Mouse (Mus musculus) thymus, adult 2 months (tissue): Measurements from ENCODE around the gene Ppfibp2. TPM values are rescaled to one million over a fixed set of nuclear protein-coding genes. Genes with fewer than 3 reads are reported as not detected.

ENCODE experiments used
- DNase-seq: peaks from one replicate; pipeline ENCODE4 v3.0.0; 2021
- H3K27ac ChIP-seq: fragments of 200-500 bp; 2 replicates; pipeline ENCODE4 v1.5.1; 2012; ENCODE audit warnings: low read length, control low read depth; ENCODE audit not compliant: control insufficient read depth, insufficient read depth
- H3K27me3 ChIP-seq: fragments of 200-500 bp; 2 replicates; pipeline ENCODE4 v1.6.1; 2012; ENCODE audit warnings: mild to moderate bottlenecking, low read length, moderate library complexity, mixed read lengths; ENCODE audit not compliant: control insufficient read depth, insufficient read depth
- H3K36me3 ChIP-seq: fragments of 200-500 bp; 2 replicates; pipeline ENCODE4 v1.6.1; 2012; ENCODE audit warnings: mild to moderate bottlenecking, low read length, moderate library complexity; ENCODE audit not compliant: control insufficient read depth, insufficient read depth
- H3K4me1 ChIP-seq: fragments of 200-500 bp; replicated peaks from 2 replicates; pipeline ENCODE4 v1.6.1; 2012; ENCODE audit warnings: low read length; ENCODE audit not compliant: control insufficient read depth, insufficient read depth
- H3K4me3 ChIP-seq: fragments of 200-500 bp; 2 replicates; pipeline ENCODE4 v1.5.1; 2012; ENCODE audit warnings: mild to moderate bottlenecking, low read length, control low read depth, moderate library complexity; ENCODE audit not compliant: control insufficient read depth, insufficient read depth
- CTCF ChIP-seq: fragments of 200-500 bp; IDR thresholded peaks from 2 replicates; pipeline ENCODE4 v1.5.1; 2012; ENCODE audit warnings: mild to moderate bottlenecking, control low read depth, low read length, moderate library complexity, borderline replicate concordance; ENCODE audit not compliant: control insufficient read depth, poor library complexity, insufficient read depth; ENCODE audit errors: extremely low read depth
- POLR2A ChIP-seq: fragments of 200-500 bp; IDR thresholded peaks from 2 replicates; pipeline ENCODE4 v1.6.1; 2012; ENCODE audit warnings: mild to moderate bottlenecking, low read length, control low read depth, moderate library complexity; ENCODE audit not compliant: control insufficient read depth, poor library complexity, insufficient read depth; ENCODE audit errors: extremely low read depth
- WGBS: fragments of 180-500 bp; shearing (Covaris S2); methylation state at CpG from one replicate; pipeline ENCODE4 v1.1.7; 2018; 5-methylcytosine and 5-hydroxymethylcytosine counted together
- polyA plus RNA-seq: library from polyadenylated mRNA; depleted of rRNA; stranded (reverse); fragments of >200 nt; gene quantifications from 2 replicates; pipeline ENCODE4 v1.2.3, GENCODE M21; 2012

Gene Ppfibp2
- polyA plus RNA-seq, 1 experiment = 5.6 TPM

DNA sequence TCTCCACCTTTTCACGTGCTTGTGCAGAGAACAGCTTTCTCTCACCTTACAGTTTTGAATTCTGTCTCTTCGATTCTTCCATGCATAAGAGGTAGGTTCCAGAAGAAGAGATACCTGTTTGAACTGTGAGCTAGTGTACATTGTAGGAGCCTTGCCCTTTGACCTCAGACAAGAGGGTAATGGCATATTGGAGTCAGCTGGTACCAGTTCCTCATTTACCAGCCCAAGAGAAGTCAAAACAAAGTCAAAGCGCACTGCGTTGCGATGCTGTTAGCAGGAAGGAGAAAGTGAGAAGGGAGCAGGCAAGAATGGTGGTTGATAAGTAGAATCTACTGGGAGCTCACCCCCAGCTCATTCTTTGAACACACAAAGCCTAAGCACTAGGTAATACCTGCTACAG, 73.5 kb downstream of the Ppfibp2 start:
- TF ChIP-seq POLR2A (no peak), CTCF (no peak)
- no peak overlapping the region for H3K4me3 ChIP-seq
- H3K27me3 ChIP-seq = no peaks in the 10 kb centered on the region; the same call in 1 of the 2 replicates
- H3K36me3 ChIP-seq = no peaks in the 10 kb centered on the region
- no peak for DNase-seq
- H3K27ac ChIP-seq = no peak overlapping the region
- 61% methylated on average over 5 of the region's 5 CpGs for WGBS
- H3K4me1 ChIP-seq = peaks cover 21% of the 10 kb centered on the region

DNA sequence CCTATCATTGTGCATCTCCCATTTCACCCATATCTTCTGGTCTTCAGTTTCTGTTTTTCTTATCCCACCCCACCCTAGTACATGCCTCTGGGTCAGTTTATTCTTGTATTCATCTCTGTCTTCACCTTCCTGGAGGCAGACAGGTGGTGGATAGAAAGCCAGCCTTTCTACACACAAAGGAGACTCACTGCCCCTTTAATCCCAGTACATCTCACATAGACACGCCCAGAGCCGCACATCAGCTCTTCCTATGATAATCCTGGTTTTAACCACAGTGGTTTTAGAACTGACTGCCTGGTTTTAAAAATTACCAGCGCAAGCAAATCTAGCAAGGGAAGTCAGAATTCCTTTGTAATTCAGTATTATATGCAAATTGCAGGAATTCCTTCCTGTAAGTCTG, 80.2 kb downstream of the Ppfibp2 start:
- no peak for DNase-seq
- no peak overlapping the region for H3K27ac ChIP-seq
- no peak for TF ChIP-seq CTCF
- no peak for TF ChIP-seq POLR2A
- H3K27me3 ChIP-seq = no peaks in the 10 kb centered on the region
- H3K4me3 ChIP-seq = no peak overlapping the region
- no peaks in the 10 kb centered on the region for H3K36me3 ChIP-seq
- H3K4me1 ChIP-seq = no peaks in the 10 kb centered on the region; the same call in 1 of the 2 replicates
- WGBS = 34% methylated on average over 3 of the region's 3 CpGs

DNA sequence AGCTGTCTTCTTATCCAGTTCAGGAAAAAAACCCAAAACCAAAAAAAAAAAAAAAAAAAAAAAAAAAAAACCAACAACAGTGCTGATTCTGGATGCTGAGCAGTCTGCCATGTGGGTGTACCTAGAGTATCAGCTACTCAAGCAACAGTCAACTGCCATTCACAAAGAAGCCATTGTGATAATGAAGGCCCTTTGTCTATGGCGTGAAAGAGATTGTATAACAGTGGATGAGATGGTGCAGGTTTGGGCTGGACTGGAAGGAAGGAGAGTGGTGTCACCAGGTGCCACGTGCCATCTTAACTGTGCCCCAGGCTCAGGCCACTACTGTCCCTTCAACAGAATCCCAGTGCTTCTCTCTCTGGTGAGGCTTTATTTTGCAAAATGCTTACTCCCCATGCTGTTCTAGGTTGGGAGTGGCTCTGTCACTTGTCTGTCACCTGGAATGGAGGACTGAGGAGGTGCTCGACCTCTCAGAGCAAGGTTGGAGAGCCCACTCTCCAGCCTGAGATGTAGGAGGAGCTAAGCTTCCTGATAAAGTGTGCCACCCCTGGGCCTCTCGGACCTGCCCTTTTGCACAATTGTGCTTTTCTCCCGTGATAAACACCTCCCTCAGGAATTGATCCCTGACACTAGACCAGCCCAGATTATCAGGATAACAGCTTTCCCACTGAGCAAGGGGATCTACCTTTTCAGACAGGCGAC, 85.3 kb downstream of the Ppfibp2 start:
- TF ChIP-seq POLR2A = no peak
- WGBS = 88% methylated on average over 6 of the region's 6 CpGs
- no peaks in the 10 kb centered on the region for H3K27me3 ChIP-seq
- no peak overlapping the region for H3K4me3 ChIP-seq
- peaks cover 1% of the 10 kb centered on the region for H3K4me1 ChIP-seq
- H3K27ac ChIP-seq = no peak overlapping the region
- no peak for DNase-seq
- no peaks in the 10 kb centered on the region for H3K36me3 ChIP-seq

DNA sequence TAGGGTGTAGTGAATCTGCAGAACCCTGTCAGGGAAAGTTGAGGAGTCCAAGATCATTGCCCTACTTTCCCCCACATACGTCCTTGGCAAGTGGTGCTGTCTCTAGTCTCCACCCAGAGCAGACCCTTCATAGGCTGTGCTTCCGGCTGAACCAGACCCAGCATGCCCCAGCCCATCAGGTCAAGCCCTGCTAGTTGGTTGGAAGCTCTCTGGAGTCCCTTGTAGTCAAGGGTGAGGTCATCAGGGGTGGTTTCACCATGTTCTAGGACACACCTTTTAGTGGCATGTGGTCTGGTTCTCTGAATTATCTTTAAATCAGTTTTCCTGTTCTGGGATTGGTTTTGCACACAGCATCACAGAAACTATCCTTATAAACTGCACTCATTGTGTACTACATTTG, 86.3 kb downstream of the Ppfibp2 start:
- WGBS = 87% methylated on average over 2 of the region's 2 CpGs

DNA sequence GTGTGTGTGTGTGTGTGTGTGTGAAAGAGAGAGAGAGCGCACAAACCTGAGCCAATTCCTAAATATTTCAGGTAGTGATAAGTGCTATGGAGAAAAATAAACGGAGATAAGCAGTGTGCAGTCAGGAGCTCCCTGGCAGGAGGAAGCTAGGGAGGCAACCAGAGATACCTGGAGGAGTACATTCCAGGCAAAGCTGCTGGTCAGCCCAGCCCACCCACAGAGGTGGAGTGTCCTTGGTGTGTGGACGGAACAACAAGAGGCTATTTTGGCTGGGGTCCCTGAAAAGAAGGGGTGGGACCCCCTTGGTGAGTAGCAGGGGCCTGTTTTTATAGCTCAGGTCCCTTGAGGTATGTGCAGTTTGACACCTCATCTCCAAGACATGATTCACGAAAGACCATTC, 88.2 kb downstream of the Ppfibp2 start:
- DNase-seq = no peak
- WGBS = 92% methylated on average over 4 of the region's 4 CpGs
- Histone ChIP-seq H3K27me3 (no peaks in the 10 kb centered on the region), H3K36me3 (no peaks in the 10 kb centered on the region), H3K27ac (no peak overlapping the region), H3K4me3 (no peak overlapping the region), H3K4me1 (peaks cover 13% of the 10 kb centered on the region)
- TF ChIP-seq CTCF (no peak), POLR2A (no peak)

More for the DNA sequence above, 86.3 kb downstream of the Ppfibp2 start:
- TF ChIP-seq CTCF = no peak
- TF ChIP-seq POLR2A = no peak
- Histone ChIP-seq H3K36me3 (no peaks in the 10 kb centered on the region), H3K27ac (no peak overlapping the region), H3K4me3 (no peak overlapping the region), H3K27me3 (no peaks in the 10 kb centered on the region), H3K4me1 (peaks cover 6% of the 10 kb centered on the region)
- no peak for DNase-seq

DNA sequence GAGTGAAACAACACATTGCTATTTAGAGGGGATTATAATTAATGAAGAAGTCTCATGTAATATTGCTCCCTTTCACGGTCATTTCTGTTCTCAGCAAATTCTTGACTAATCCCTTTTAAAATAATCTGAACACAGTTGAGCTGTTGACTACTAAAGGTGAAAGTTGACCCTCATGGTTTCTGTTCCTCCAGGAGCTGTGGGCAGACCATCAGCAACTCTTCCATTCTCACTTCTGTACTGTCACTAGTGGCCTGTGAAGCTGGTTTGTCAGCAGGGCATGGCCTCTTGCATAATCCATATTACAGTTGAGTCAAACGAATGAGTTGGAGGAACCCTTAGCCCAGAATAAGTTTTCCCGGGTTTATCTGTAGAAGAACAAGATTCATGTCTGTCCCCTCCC, 88.6 kb downstream of the Ppfibp2 start:
- H3K4me3 ChIP-seq = no peak overlapping the region
- no peaks in the 10 kb centered on the region for H3K27me3 ChIP-seq
- H3K27ac ChIP-seq = no peak overlapping the region
- 96% methylated on average over 3 of the region's 3 CpGs for WGBS
- no peak for DNase-seq
- H3K4me1 ChIP-seq = peaks cover 13% of the 10 kb centered on the region
- H3K36me3 ChIP-seq = no peaks in the 10 kb centered on the region
- TF ChIP-seq CTCF (no peak), POLR2A (no peak)
